Mouse (Mus musculus): ENCODE measurements around the gene Htr2a. TPM values are rescaled to one million over a fixed set of nuclear protein-coding genes. Genes with fewer than 3 reads are reported as not detected.

The Htr2a gene
- polyA plus RNA-seq, 1 experiment from 2014 or later, result 0.72 TPM

Other genes starting within 250 kb of the Htr2a start
- 264 TPM in 2 replicates for gene Esd, start 91.5 kb downstream of the Htr2a start, polyA plus RNA-seq (2015; fragmentation: Nextera tagmentation; extraction: Ambion mirVana)